Mouse (Mus musculus): ENCODE measurements around the gene Pde3a.

DNA sequence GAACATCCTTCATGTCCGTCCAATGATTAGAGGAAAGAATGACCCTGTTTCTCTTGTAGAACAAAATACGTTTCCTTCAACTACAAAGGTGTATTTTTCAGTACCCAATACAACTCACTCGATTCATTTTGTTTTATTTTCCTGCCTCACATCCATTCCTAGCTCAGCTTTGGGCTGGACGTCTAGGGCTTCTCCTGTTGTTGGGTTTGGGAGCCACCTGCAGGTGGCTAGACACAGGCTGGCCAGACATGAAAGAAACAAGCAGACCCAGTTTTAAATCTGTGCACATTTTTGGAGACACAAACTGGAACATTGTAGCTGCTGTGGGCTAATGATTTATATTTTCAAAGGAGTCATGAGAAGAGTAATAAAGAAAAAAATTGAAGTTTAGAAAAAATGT is 126.1 kb downstream of the Pde3a start:
- no peak for TF ChIP-seq CTCF (IDR thresholded peaks at IDR 0.05; ENCODE audit: control insufficient read depth, insufficient read depth, insufficient read length)
- no peak for TF ChIP-seq USF1 (IDR thresholded peaks at IDR 0.05; ENCODE audit: low read depth)
- no peak for TF ChIP-seq MYOD1 (IDR thresholded peaks at IDR 0.05; ENCODE audit: control insufficient read depth, insufficient read length, low read depth)
- no peak for TF ChIP-seq CEBPB (IDR thresholded peaks at IDR 0.05; ENCODE audit: low read depth)
- TF ChIP-seq MAX (IDR thresholded peaks at IDR 0.05) = no peak
- no peak for TF ChIP-seq MYOG (IDR thresholded peaks at IDR 0.05; ENCODE audit: control insufficient read depth, extremely low read depth, insufficient read length)
